Mouse (Mus musculus) midbrain, embryonic 11.5 days (tissue): ENCODE measurements around the gene Vmn2r88. TPM values are rescaled to one million over a fixed set of nuclear protein-coding genes. Genes with fewer than 3 reads are reported as not detected.
"Not testable (repeated sequence)": the region's sequence is repeated elsewhere in the genome, so short reads cannot be mapped to it uniquely, and the experiment has no call there.

ENCODE experiments used
- ATAC-seq: fragments of 200-750 bp; cut with Nextera tagmentation; 2 replicates; pipeline ENCODE4 v1.8.0; 2017; ENCODE audit warnings: moderate TSS enrichment, moderate library complexity; ENCODE audit not compliant: low FRiP score
- DNase-seq: peaks from one replicate; pipeline ENCODE4 v3.0.0; 2015; ENCODE audit warnings: low spot score; ENCODE audit errors: missing footprints
- H3K27ac ChIP-seq: fragments of 300-500 bp; sonication (generic); 2 replicates; pipeline ENCODE4 v1.5.1; 2014; ENCODE audit warnings: low read depth, low read length
- H3K27me3 ChIP-seq: fragments of 300-500 bp; sonication (generic); 2 replicates; pipeline ENCODE4 v1.6.1; 2014; ENCODE audit warnings: mild to moderate bottlenecking, low read length, moderate library complexity, mixed read lengths; ENCODE audit not compliant: control insufficient read depth, insufficient read depth
- H3K36me3 ChIP-seq: fragments of 300-500 bp; sonication (generic); 2 replicates; pipeline ENCODE4 v1.6.1; 2014; ENCODE audit warnings: mild to moderate bottlenecking, low read length, moderate library complexity, mixed read lengths; ENCODE audit not compliant: control insufficient read depth, insufficient read depth
- H3K4me1 ChIP-seq: fragments of 300-500 bp; sonication (generic); 2 replicates; pipeline ENCODE4 v1.6.1; 2014; ENCODE audit warnings: low read length; ENCODE audit not compliant: control insufficient read depth, insufficient read depth
- H3K4me2 ChIP-seq: fragments of 300-500 bp; sonication (generic); 2 replicates; pipeline ENCODE4 v1.6.1; 2014; ENCODE audit warnings: mild to moderate bottlenecking, moderate library complexity
- H3K4me3 ChIP-seq: fragments of 300-500 bp; sonication (generic); 2 replicates; pipeline ENCODE4 v1.5.1; 2014; ENCODE audit warnings: low read depth, low read length
- H3K9ac ChIP-seq: fragments of 300-500 bp; sonication (generic); 2 replicates; pipeline ENCODE4 v1.6.1; 2014; ENCODE audit warnings: low read length
- H3K9me3 ChIP-seq: fragments of 300-500 bp; sonication (generic); 2 replicates; pipeline ENCODE4 v1.6.1; 2016; ENCODE audit warnings: low read length; ENCODE audit not compliant: control insufficient read depth
- WGBS: fragments of 180-500 bp; shearing (Covaris S2); extraction: QIAGEN DNeasy Blood & Tissue Kit; methylation state at CpG from one replicate; pipeline ENCODE4 v1.1.7; 2014; 5-methylcytosine and 5-hydroxymethylcytosine counted together
- polyA plus RNA-seq: library from polyadenylated mRNA; unstranded; fragments of >200 nt; fragmentation: Nextera tagmentation; extraction: Ambion mirVana; gene quantifications from 2 replicates; pipeline ENCODE4 v1.2.1, GENCODE M21; 2014

Vmn2r88 gene
- polyA plus RNA-seq, 1 experiment from 2014 or later = not detected

DNA sequence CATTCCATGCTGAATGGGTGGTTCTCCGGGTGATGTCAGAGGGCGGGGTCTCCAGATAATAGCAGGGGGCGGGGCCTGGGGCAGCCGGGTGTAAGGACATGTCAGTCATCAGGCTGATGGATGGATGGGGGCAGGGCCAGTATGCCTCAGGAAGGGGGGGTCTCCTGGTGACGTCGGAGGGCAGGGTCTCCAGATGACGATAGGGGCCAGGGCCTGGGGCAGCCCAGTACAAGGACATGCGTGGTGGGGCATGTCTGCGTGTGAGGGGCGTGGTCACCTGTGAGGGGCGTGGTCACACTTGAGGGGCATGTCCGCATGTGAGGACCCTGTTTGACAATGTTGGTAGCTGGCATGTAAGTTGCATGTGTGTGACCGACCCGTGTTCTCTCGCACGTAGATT, 23.9 kb downstream of the Vmn2r88 start:
- no peak overlapping the region for H3K4me2 ChIP-seq
- 93% methylated on average over 16 of the region's 16 CpGs for WGBS

DNA sequence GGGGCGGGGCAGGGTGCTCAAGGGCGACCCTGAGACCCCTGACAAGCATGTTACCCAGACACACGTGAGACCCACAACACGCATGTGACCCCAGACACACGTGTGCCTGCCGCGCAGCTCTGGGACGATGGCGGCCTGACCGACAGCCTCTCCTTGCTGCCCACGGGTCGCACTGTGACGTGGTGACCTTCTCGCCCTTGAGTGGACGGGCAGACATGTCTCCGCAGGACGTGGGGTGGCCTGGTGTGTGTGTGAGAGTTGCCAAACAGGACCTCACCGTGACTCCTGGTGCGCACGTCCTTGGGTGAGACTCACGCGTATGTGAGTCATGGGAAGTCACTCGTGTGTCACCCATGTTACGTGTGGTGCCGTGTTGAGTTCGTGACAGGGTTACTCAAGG, 24.4 kb downstream of the Vmn2r88 start:
- ATAC-seq (peak; percentile 11; the same call in 1 of the 2 replicates), DNase-seq (no peak)
- 93% methylated on average over 26 of the region's 26 CpGs for WGBS

More for the DNA sequence above, 23.9 kb downstream of the Vmn2r88 start:
- Histone ChIP-seq H3K4me1 (no peaks in the 10 kb centered on the region), H3K36me3 (no peaks in the 10 kb centered on the region), H3K9me3 (peaks cover 7% of the 10 kb centered on the region; the same call in 1 of the 2 replicates), H3K9ac (no peak overlapping the region), H3K27ac (no peak overlapping the region), H3K27me3 (no peaks in the 10 kb centered on the region), H3K4me3 (no peak overlapping the region)
- peak; percentile 44 for ATAC-seq
- no peak for DNase-seq

DNA sequence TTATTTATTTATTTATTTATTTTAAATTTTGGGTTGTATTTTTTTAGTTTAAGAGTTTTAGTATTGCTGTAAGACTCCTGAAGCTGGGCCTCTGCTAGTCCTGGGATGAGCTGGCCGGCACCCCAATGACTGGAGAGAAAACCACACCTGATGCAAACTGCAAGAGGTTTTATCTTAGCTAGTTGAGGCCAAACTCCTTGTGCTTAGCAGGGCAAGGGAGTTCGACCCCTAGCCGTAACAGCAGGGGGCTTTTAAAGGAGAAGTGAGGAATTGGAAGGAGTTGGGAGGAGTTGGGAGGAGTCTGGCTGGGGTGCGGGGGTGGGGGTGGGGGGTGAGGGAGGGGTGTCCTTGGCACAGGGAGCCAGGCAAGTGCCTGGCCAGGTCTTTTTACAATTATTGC, 28.3 kb downstream of the Vmn2r88 start:
- no peaks in the 10 kb centered on the region for H3K36me3 ChIP-seq
- ATAC-seq = no peak
- H3K9ac ChIP-seq = no peak overlapping the region
- 77% methylated on average over 4 of the region's 4 CpGs for WGBS
- H3K4me2 ChIP-seq = no peak overlapping the region
- peak; percentile 86 for DNase-seq
- H3K4me1 ChIP-seq = no peaks in the 10 kb centered on the region
- H3K9me3 ChIP-seq = peaks cover 7% of the 10 kb centered on the region; the same call in 1 of the 2 replicates
- no peak overlapping the region for H3K27ac ChIP-seq
- H3K27me3 ChIP-seq = no peaks in the 10 kb centered on the region
- no peak overlapping the region for H3K4me3 ChIP-seq

More for the DNA sequence above, 24.4 kb downstream of the Vmn2r88 start:
- no peaks in the 10 kb centered on the region for H3K36me3 ChIP-seq
- no peak overlapping the region for H3K27ac ChIP-seq
- H3K4me3 ChIP-seq = no peak overlapping the region
- no peaks in the 10 kb centered on the region for H3K4me1 ChIP-seq
- H3K9ac ChIP-seq = no peak overlapping the region
- H3K27me3 ChIP-seq = no peaks in the 10 kb centered on the region
- peaks cover 7% of the 10 kb centered on the region; the same call in 1 of the 2 replicates for H3K9me3 ChIP-seq
- no peak overlapping the region for H3K4me2 ChIP-seq

DNA sequence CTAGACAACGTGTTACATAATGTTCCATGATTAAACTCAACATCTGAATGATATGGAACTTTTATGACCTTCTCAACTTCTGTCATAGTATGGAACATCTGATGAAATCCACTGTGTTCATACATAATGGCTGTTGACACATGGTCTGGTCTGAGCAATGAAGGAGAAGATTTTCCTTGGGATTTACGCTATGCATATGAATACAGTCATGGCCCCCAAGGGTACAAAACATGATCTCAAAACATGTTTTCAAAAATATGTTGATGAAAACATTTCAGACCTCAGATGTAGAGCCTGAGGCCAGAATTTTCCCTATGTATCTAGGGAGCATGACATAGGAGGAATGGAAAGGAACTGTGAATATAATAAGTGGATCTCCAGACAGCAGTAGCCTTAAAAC, 40.9 kb downstream of the Vmn2r88 start, which contains the start of gene Vmn2r89:
Vmn2r89 (plus strand) TSS at position 301 of the 400 bp plus-strand sequence.
- H3K9me3 ChIP-seq, H3K4me3 ChIP-seq, ATAC-seq, H3K4me1 ChIP-seq, DNase-seq, H3K27ac ChIP-seq, H3K36me3 ChIP-seq, H3K27me3 ChIP-seq, H3K4me2 ChIP-seq, H3K9ac ChIP-seq: not testable (repeated sequence)
- WGBS = 80% methylated on average over 2 of the region's 2 CpGs

Other genes with a start within 250 kb of the Vmn2r88 start
- gene Rnase2b, start 248.6 kb upstream of the Vmn2r88 start, polyA plus RNA-seq = not detected in 2 replicates
- gene Ang2, start 211.7 kb upstream of the Vmn2r88 start, polyA plus RNA-seq = not detected in 2 replicates
- gene Ear14, start 207.4 kb upstream of the Vmn2r88 start, polyA plus RNA-seq = not detected in 2 replicates
- not detected in 2 replicates for gene Rnase2a, start 154.7 kb upstream of the Vmn2r88 start, polyA plus RNA-seq
- gene Gm7247, start 49.1 kb upstream of the Vmn2r88 start, polyA plus RNA-seq = not detected in 2 replicates
- not detected in 2 replicates for gene Vmn2r89, start 41.0 kb downstream of the Vmn2r88 start, polyA plus RNA-seq
- not detected in 2 replicates for gene Gm5622, start 142.0 kb downstream of the Vmn2r88 start, polyA plus RNA-seq
- gene Gm17175, start 163.2 kb downstream of the Vmn2r88 start, polyA plus RNA-seq = not detected in 2 replicates
- gene Gm17174, start 181.3 kb downstream of the Vmn2r88 start, polyA plus RNA-seq = not detected in 2 replicates
- gene Gm17078, start 200.5 kb downstream of the Vmn2r88 start, polyA plus RNA-seq = not detected in 2 replicates
- gene Gm4181, start 224.8 kb downstream of the Vmn2r88 start, polyA plus RNA-seq = not detected in 2 replicates